Mouse (Mus musculus): ENCODE measurements around the gene Dcst1. TPM values are rescaled to one million over a fixed set of nuclear protein-coding genes. Genes with fewer than 3 reads are reported as not detected.

The Dcst1 gene
- polyA plus RNA-seq, 1 experiment from 2014 or later: 0.76 TPM

GRCm38 (mm10) chr3:89387632-89388031, 22.6 kb upstream of the Dcst1 start:
- WGBS: 74% methylated on average over 11 of the region's 11 CpGs
- Histone ChIP-seq H3K9ac (no peak overlapping the region), H3K4me3 (peak overlapping the region; percentile 7; the same call in 1 of the 2 replicates), H3K27ac (no peak overlapping the region; the same call in 1 of the 2 replicates), H3K27me3 (0 out of 2 replicates have a peak, but pooled peaks cover 3% of the 10 kb centered on the region), H3K9me3 (no peaks in the 10 kb centered on the region), H3K36me3 (no peaks in the 10 kb centered on the region), H3K4me1 (peaks cover 69% of the 10 kb centered on the region), H3K4me2 (0 out of 2 replicates have a peak overlapping the region, but pooled peaks have one; percentile 31)
- ATAC-seq (ENCODE audit: insufficient number of reproducible peaks, low FRiP score, low TSS enrichment, low read depth): no peak

DNA sequence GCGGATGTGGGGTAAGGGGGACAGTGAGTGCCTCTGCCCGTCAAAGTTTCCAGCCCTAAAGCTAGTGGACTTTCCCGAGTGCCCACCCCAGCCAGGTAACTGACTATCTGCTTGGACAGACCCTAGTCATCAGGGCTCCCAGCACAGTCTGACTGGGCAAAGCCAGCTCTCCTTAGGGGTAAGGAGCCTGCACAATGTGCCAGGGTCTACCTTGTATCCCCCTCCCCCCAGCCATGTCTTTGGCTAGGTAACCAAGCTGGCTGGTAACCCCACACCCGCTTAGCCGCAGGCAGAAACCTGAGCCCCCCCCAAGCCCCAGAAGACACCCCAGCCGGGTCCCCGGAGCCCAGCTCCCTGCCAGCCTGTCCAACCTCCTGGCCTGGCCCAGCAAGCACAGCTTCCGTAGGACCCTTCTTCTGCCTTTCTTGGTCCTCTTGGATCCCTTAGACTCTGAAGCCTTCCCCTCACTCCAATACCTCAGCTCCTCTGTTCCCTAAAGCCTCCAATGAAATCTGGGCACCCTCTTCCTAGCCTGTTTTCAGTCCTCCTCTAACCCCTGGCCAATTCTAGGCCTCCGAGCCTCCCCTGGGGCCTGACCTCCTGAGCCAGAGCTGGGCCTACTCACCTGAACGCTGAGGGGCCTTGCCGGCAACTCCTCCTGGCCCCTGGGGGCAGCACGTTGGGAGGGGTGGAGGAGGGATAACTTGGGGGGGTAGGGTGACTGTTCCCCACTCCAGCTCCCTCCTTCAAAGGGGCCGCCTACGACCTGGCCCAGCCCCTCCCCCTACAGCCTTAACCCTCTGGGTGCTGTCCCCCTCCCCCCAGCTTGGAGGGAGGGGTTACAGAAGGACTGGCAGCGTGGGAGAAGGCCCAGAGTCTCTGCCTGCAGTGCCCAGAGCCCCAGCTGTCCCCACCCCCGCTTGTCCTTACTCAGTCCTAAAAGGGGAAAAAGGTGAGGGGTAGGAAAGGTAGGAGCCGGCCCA, 21.7 kb upstream of the Dcst1 start:
- Histone ChIP-seq H3K4me2 (no peak overlapping the region), H3K9ac (no peak overlapping the region), H3K4me3 (no peak overlapping the region), H3K27me3 (0 out of 2 replicates have a peak, but pooled peaks cover 2% of the 10 kb centered on the region), H3K9me3 (no peaks in the 10 kb centered on the region), H3K27ac (peak overlapping the region; percentile 11; the same call in 1 of the 2 replicates), H3K36me3 (no peaks in the 10 kb centered on the region), H3K4me1 (peaks cover 60% of the 10 kb centered on the region)
- 52% methylated on average over 17 of the region's 17 CpGs for WGBS
- no peak for ATAC-seq (ENCODE audit: insufficient number of reproducible peaks, low FRiP score, low TSS enrichment, low read depth)

- Histone ChIP-seq H3K4me2 (no peak overlapping the region), H3K4me1 (peaks cover 47% of the 10 kb centered on the region), H3K27me3 (no peaks in the 10 kb centered on the region), H3K36me3 (peaks cover 5% of the 10 kb centered on the region; the same call in 1 of the 2 replicates), H3K4me3 (no peak overlapping the region), H3K27ac (peak overlapping the region; percentile 50; the same call in 1 of the 2 replicates), H3K9me3 (no peaks in the 10 kb centered on the region), H3K9ac (no peak overlapping the region)
- 42% methylated on average over 11 of the region's 11 CpGs for WGBS
- ATAC-seq (ENCODE audit: insufficient number of reproducible peaks, low FRiP score, low TSS enrichment, low read depth): no peak
Measured at GRCm38 (mm10) chr3:89385451-89385850, 20.4 kb upstream of the Dcst1 start.

GRCm38 (mm10) chr3:89384331-89385076, 19.5 kb upstream of the Dcst1 start:
- WGBS: 63% methylated on average over 12 of the region's 12 CpGs
- no peak overlapping the region for H3K4me3 ChIP-seq
- H3K9ac ChIP-seq: no peak overlapping the region
- H3K27ac ChIP-seq: peak overlapping the region; percentile 50
- peaks cover 9% of the 10 kb centered on the region; the same call in 1 of the 2 replicates for H3K36me3 ChIP-seq
- no peak for ATAC-seq (ENCODE audit: insufficient number of reproducible peaks, low FRiP score, low TSS enrichment, low read depth)
- peaks cover 41% of the 10 kb centered on the region for H3K4me1 ChIP-seq
- H3K9me3 ChIP-seq: no peaks in the 10 kb centered on the region
- no peaks in the 10 kb centered on the region for H3K27me3 ChIP-seq
- H3K4me2 ChIP-seq: no peak overlapping the region

GRCm38 (mm10) chr3:89383651-89384255, 18.7 kb upstream of the Dcst1 start:
- no peaks in the 10 kb centered on the region for H3K9me3 ChIP-seq
- WGBS: 75% methylated on average over 5 of the region's 5 CpGs
- H3K36me3 ChIP-seq: peaks cover 9% of the 10 kb centered on the region; the same call in 1 of the 2 replicates
- H3K4me1 ChIP-seq: peaks cover 47% of the 10 kb centered on the region
- no peak overlapping the region for H3K27ac ChIP-seq
- no peaks in the 10 kb centered on the region for H3K27me3 ChIP-seq
- no peak overlapping the region for H3K4me3 ChIP-seq
- ATAC-seq (ENCODE audit: insufficient number of reproducible peaks, low FRiP score, low TSS enrichment, low read depth): no peak
- no peak overlapping the region for H3K4me2 ChIP-seq
- no peak overlapping the region for H3K9ac ChIP-seq

DNA sequence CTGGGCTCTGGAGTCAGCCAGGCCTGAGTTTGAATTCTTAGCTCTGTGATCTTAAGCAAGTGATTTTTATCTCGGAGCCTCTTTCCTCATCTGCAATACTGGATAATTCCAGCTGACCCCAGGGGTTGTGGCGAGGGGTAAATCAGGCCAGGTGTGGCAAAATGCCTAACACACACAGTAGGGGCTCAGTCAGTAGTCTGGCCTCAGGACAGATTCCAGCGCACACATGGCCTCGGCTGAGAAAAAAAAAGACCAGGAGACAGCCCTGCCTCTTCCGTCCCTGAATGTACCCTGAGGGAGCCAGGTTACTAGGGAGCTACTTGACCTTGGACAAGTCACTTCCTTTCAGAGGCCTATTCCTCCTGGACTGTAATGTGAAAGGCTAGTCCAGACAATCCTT, 17.9 kb upstream of the Dcst1 start:
- Histone ChIP-seq H3K4me2 (no peak overlapping the region), H3K4me1 (peaks cover 48% of the 10 kb centered on the region), H3K27ac (no peak overlapping the region)

DNA sequence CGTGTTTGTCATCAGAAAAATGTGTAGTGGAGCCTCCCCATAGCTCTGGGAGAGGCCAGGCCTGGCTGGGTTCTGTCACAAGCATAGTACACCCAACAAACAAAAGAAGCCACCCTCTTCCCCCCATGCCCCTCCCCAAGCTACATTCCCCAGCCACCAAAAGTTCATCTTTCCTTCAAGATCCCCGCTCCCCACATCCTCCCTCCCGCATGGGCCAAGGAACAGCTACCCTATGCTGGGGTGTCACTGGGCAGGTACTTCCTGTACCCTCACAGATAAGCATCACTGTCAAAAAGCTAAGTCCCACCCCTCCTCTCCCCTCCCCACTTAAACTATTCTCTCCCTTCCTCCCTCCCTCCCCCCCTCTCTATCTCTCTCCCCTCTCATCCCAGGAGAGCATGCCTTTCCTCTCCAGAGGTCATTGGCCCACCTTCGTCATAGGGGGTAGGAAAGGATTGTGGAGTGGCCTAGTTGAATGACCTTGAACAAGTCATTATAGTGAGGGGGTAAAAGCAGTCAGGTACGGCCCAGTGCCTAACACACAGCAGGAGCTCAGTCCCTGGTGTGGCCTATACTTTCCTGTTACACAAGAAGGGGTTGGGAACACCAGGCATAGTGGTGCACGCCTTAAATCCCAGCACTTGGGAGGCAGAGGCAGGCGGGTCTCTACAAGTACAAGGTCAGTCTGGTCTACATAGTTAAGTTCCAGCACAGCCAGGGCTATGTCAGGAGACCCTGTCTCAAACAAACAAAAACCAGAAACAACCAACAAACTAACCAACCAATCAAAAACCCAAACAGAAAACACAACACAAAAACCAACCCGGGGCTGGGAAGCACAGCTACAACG, 17.2 kb upstream of the Dcst1 start:
- no peaks in the 10 kb centered on the region for H3K9me3 ChIP-seq
- no peak overlapping the region for H3K27ac ChIP-seq
- 83% methylated on average over 9 of the region's 9 CpGs for WGBS
- H3K27me3 ChIP-seq: no peaks in the 10 kb centered on the region
- H3K9ac ChIP-seq: no peak overlapping the region
- no peak overlapping the region for H3K4me2 ChIP-seq
- peaks cover 47% of the 10 kb centered on the region for H3K4me1 ChIP-seq
- peaks cover 9% of the 10 kb centered on the region; the same call in 1 of the 2 replicates for H3K36me3 ChIP-seq
- no peak for ATAC-seq (ENCODE audit: insufficient number of reproducible peaks, low FRiP score, low TSS enrichment, low read depth)
- no peak overlapping the region for H3K4me3 ChIP-seq

More for the DNA sequence above, 17.9 kb upstream of the Dcst1 start:
- Histone ChIP-seq H3K9me3 (no peaks in the 10 kb centered on the region), H3K4me3 (no peak overlapping the region), H3K9ac (no peak overlapping the region), H3K27me3 (no peaks in the 10 kb centered on the region), H3K36me3 (peaks cover 9% of the 10 kb centered on the region; the same call in 1 of the 2 replicates)
- WGBS: 67% methylated on average over 5 of the region's 5 CpGs
- ATAC-seq (ENCODE audit: insufficient number of reproducible peaks, low FRiP score, low TSS enrichment, low read depth): no peak

DNA sequence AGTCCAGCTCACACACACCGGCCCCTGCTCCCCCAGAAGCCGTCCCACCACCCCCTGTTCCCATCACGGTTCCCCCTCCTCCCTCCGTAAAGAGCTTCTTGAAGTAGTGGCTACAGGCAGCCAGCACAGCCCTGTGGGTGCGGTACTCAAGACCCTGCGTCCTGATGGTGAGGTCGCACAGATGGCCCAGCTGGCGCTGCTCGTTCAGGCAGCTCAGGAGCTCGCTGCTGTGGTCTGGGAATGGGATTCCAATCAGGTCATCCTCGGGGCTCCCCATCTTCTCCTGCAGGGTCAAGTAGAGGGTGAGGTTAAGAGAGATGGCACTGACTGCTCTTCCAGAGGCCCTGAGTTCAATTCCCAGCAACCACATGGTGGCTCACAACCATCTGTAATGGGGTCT, 16.2 kb upstream of the Dcst1 start:
- 80% methylated on average over 11 of the region's 11 CpGs for WGBS
- Histone ChIP-seq H3K27ac (no peak overlapping the region), H3K4me2 (no peak overlapping the region), H3K9ac (no peak overlapping the region), H3K4me3 (no peak overlapping the region), H3K9me3 (no peaks in the 10 kb centered on the region), H3K4me1 (peaks cover 39% of the 10 kb centered on the region), H3K36me3 (peaks cover 9% of the 10 kb centered on the region; the same call in 1 of the 2 replicates), H3K27me3 (no peaks in the 10 kb centered on the region)
- ATAC-seq (ENCODE audit: insufficient number of reproducible peaks, low FRiP score, low TSS enrichment, low read depth): no peak

DNA sequence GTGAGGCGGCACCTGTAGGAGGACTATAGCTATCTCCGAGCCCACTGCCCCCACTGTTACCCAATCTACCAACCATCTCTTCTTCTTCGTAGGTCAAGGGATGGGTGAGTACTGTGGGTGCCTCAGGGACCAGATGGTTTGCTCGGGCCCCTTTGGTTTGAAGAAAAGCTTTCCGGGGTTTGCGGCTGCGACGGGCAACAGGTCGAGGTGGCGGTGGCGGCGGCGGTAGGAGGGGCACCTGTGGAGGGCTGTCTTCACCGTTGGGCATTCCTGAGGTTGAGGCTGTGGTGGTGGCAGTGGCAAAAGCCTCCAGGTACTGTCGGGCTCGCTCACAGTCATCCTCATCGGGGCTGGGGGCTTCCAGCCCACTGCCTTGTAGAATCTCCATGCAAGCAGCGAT, 15.7 kb upstream of the Dcst1 start:
- H3K36me3 ChIP-seq: peaks cover 9% of the 10 kb centered on the region; the same call in 1 of the 2 replicates
- H3K4me3 ChIP-seq: no peak overlapping the region
- H3K27me3 ChIP-seq: no peaks in the 10 kb centered on the region
- H3K4me1 ChIP-seq: peaks cover 36% of the 10 kb centered on the region
- no peak overlapping the region for H3K4me2 ChIP-seq
- H3K9ac ChIP-seq: no peak overlapping the region
- ATAC-seq (ENCODE audit: insufficient number of reproducible peaks, low FRiP score, low TSS enrichment, low read depth): no peak
- no peaks in the 10 kb centered on the region for H3K9me3 ChIP-seq
- no peak overlapping the region for H3K27ac ChIP-seq
- 91% methylated on average over 18 of the region's 18 CpGs for WGBS

- H3K9me3 ChIP-seq: no peaks in the 10 kb centered on the region
- no peak overlapping the region for H3K9ac ChIP-seq
- H3K27ac ChIP-seq: no peak overlapping the region
- H3K4me3 ChIP-seq: no peak overlapping the region
- H3K4me1 ChIP-seq: peaks cover 32% of the 10 kb centered on the region
- H3K4me2 ChIP-seq: no peak overlapping the region
- ATAC-seq (ENCODE audit: insufficient number of reproducible peaks, low FRiP score, low TSS enrichment, low read depth): no peak
- no peaks in the 10 kb centered on the region for H3K27me3 ChIP-seq
- WGBS: 93% methylated on average over 14 of the region's 14 CpGs
- peaks cover 9% of the 10 kb centered on the region; the same call in 1 of the 2 replicates for H3K36me3 ChIP-seq
Measured at GRCm38 (mm10) chr3:89380291-89380690, 15.2 kb upstream of the Dcst1 start.
